Mouse (Mus musculus) macrophage (primary cell): ENCODE measurements around the gene Prrc2c. TPM values are rescaled to one million over a fixed set of nuclear protein-coding genes. Genes with fewer than 3 reads are reported as not detected.

Source experiments
- polyA plus RNA-seq: library from polyadenylated mRNA; stranded (reverse); fragments of 250-400 nt; gene quantifications from 3 replicates; pipeline ENCODE4 v1.2.4, GENCODE M21; 2018; ENCODE audit warnings: inconsistent platforms

The Prrc2c gene
- polyA plus RNA-seq, 1 experiment from 2014 or later: 64.3 TPM

Other genes with a start within 250 kb of the Prrc2c start
- 3.0 to 4.9 TPM (median 4.5 TPM) in 3 replicates for gene Mettl13, start 192.0 kb downstream of the Prrc2c start, polyA plus RNA-seq
- gene Vamp4, start 170.0 kb downstream of the Prrc2c start, polyA plus RNA-seq: 46.2 to 109 TPM (median 66.1 TPM) in 3 replicates
- not detected in 3 replicates for gene Myoc, start 101.4 kb downstream of the Prrc2c start, polyA plus RNA-seq
- gene Myocos, start 82.3 kb downstream of the Prrc2c start, polyA plus RNA-seq: not detected in 3 replicates
- gene Fmo4, start 73.4 kb upstream of the Prrc2c start, polyA plus RNA-seq: not detected in 3 replicates
- not detected in 3 replicates for gene Fmo1, start 126.1 kb upstream of the Prrc2c start, polyA plus RNA-seq
- gene Fmo2, start 158.2 kb upstream of the Prrc2c start, polyA plus RNA-seq: not detected in 3 replicates
- gene Fmo6, start 197.0 kb upstream of the Prrc2c start, polyA plus RNA-seq: not detected in 3 replicates
- gene Fmo3, start 244.0 kb upstream of the Prrc2c start, polyA plus RNA-seq: not detected in 3 replicates